Mouse (Mus musculus): ENCODE data around the gene Magi1. TPM values are rescaled to one million over a fixed set of nuclear protein-coding genes. Genes with fewer than 3 reads are reported as not detected.
A peak's percentile ranks its signal among the peaks of the same experiment; 100 is the strongest.

The Magi1 gene
- polyA plus RNA-seq, 1 experiment = 3.4 TPM

GRCm38 (mm10) chr6:94177559-94177958, 106.2 kb downstream of the Magi1 start:
- Histone ChIP-seq H3K4me3 (no peak overlapping the region), H3K36me3 (ENCODE audit: control insufficient read depth, insufficient read depth) (no peaks in the 10 kb centered on the region), H3ac (ENCODE audit: control insufficient read depth, insufficient read length) (no peak overlapping the region), H3K4me2 (ENCODE audit: low read depth) (no peak overlapping the region), H3K27me3 (ENCODE audit: control insufficient read depth, insufficient read depth, insufficient read length) (no peaks in the 10 kb centered on the region), H3K79me2 (ENCODE audit: control insufficient read depth, insufficient read depth) (peaks cover 3% of the 10 kb centered on the region)
- no peak for TF ChIP-seq TCF3 (IDR thresholded peaks at IDR 0.05; ENCODE audit: insufficient read length, low read depth)
- TF ChIP-seq MYOG (IDR thresholded peaks at IDR 0.05; ENCODE audit: control insufficient read depth in 1 of 3, insufficient read depth in 1 of 3, insufficient read length in 2 of 3, low read depth in 2 of 3) = no peak

- Histone ChIP-seq H3ac (ENCODE audit: control insufficient read depth, insufficient read length) (no peak overlapping the region), H3K79me2 (ENCODE audit: control insufficient read depth, insufficient read depth) (peaks cover 1% of the 10 kb centered on the region), H3K4me2 (ENCODE audit: low read depth) (no peak overlapping the region), H3K4me3 (no peak overlapping the region), H3K27me3 (ENCODE audit: control insufficient read depth, insufficient read depth, insufficient read length) (no peaks in the 10 kb centered on the region), H3K36me3 (ENCODE audit: control insufficient read depth, insufficient read depth) (no peaks in the 10 kb centered on the region)
- TF ChIP-seq MAX (IDR thresholded peaks at IDR 0.05; ENCODE audit: low read depth) = no peak
- TF ChIP-seq TCF3 (IDR thresholded peaks at IDR 0.05; ENCODE audit: insufficient read length, low read depth) = no peak
- no peak for TF ChIP-seq POLR2AphosphoS2 (IDR thresholded peaks at IDR 0.05; ENCODE audit: insufficient read length, low read depth)
- no peak for TF ChIP-seq MYOG (IDR thresholded peaks at IDR 0.05; ENCODE audit: control insufficient read depth in 1 of 3, insufficient read depth in 1 of 3, insufficient read length in 2 of 3, low read depth in 2 of 3)
- no peak for TF ChIP-seq REST (IDR thresholded peaks at IDR 0.05; ENCODE audit: insufficient read depth, insufficient read length)
- TF ChIP-seq TCF12 (IDR thresholded peaks at IDR 0.05; ENCODE audit: insufficient read depth, poor library complexity, severe bottlenecking) = no peak
- no peak for TF ChIP-seq CEBPB (IDR thresholded peaks at IDR 0.05; ENCODE audit: insufficient read depth, poor library complexity, severe bottlenecking)
- no peak for TF ChIP-seq E2F4 (IDR thresholded peaks at IDR 0.05; ENCODE audit: insufficient read depth)
- TF ChIP-seq USF1 (IDR thresholded peaks at IDR 0.05; ENCODE audit: low read depth) = no peak
- TF ChIP-seq MYOD1 (IDR thresholded peaks at IDR 0.05; ENCODE audit: control insufficient read depth in 1 of 3, insufficient read length in 2 of 3, low read depth in 2 of 3) = no peak
- TF ChIP-seq SRF (IDR thresholded peaks at IDR 0.05; ENCODE audit: control insufficient read depth, insufficient read length, low read depth) = no peak
- TF ChIP-seq POLR2A (IDR thresholded peaks at IDR 0.05; ENCODE audit: insufficient read length, low read depth) = no peak
Observed at GRCm38 (mm10) chr6:94176705-94177104, 107.0 kb downstream of the Magi1 start.

GRCm38 (mm10) chr6:94171250-94171649, 112.5 kb downstream of the Magi1 start:
- Histone ChIP-seq H3ac (ENCODE audit: control insufficient read depth, insufficient read length) (no peak overlapping the region), H3K4me3 (no peak overlapping the region), H3K79me2 (ENCODE audit: control insufficient read depth, insufficient read depth) (no peaks in the 10 kb centered on the region), H3K27me3 (ENCODE audit: control insufficient read depth, insufficient read depth, insufficient read length) (no peaks in the 10 kb centered on the region), H3K4me2 (ENCODE audit: low read depth) (no peak overlapping the region), H3K36me3 (ENCODE audit: control insufficient read depth, insufficient read depth) (no peaks in the 10 kb centered on the region)
- TF ChIP-seq MYOD1 (IDR thresholded peaks at IDR 0.05; ENCODE audit: control insufficient read depth in 1 of 3, insufficient read length in 2 of 3, low read depth in 2 of 3) = no peak
- TF ChIP-seq MYOG (IDR thresholded peaks at IDR 0.05; ENCODE audit: control insufficient read depth in 1 of 3, insufficient read depth in 1 of 3, insufficient read length in 2 of 3, low read depth in 2 of 3) = no peak
- TF ChIP-seq POLR2AphosphoS2 (IDR thresholded peaks at IDR 0.05; ENCODE audit: insufficient read length, low read depth) = no peak
- TF ChIP-seq USF1 (IDR thresholded peaks at IDR 0.05; ENCODE audit: low read depth) = no peak
- TF ChIP-seq MAX (IDR thresholded peaks at IDR 0.05; ENCODE audit: low read depth) = no peak
- TF ChIP-seq POLR2A (IDR thresholded peaks at IDR 0.05; ENCODE audit: insufficient read length, low read depth) = no peak
- TF ChIP-seq TCF3 (IDR thresholded peaks at IDR 0.05; ENCODE audit: insufficient read length, low read depth) = no peak
- TF ChIP-seq CEBPB (IDR thresholded peaks at IDR 0.05; ENCODE audit: insufficient read depth, poor library complexity, severe bottlenecking) = no peak
- no peak for TF ChIP-seq E2F4 (IDR thresholded peaks at IDR 0.05; ENCODE audit: insufficient read depth)
- TF ChIP-seq SRF (IDR thresholded peaks at IDR 0.05; ENCODE audit: control insufficient read depth, insufficient read length, low read depth) = no peak
- TF ChIP-seq REST (IDR thresholded peaks at IDR 0.05; ENCODE audit: insufficient read depth, insufficient read length) = no peak
- TF ChIP-seq TCF12 (IDR thresholded peaks at IDR 0.05; ENCODE audit: insufficient read depth, poor library complexity, severe bottlenecking) = no peak

GRCm38 (mm10) chr6:94169581-94170194, 114.0 kb downstream of the Magi1 start:
- TF ChIP-seq POLR2A (IDR thresholded peaks at IDR 0.05; ENCODE audit: insufficient read length, low read depth) (no peak), MAX (IDR thresholded peaks at IDR 0.05; ENCODE audit: low read depth) (no peak), CEBPB (IDR thresholded peaks at IDR 0.05; ENCODE audit: insufficient read depth, poor library complexity, severe bottlenecking) (no peak), E2F4 (IDR thresholded peaks at IDR 0.05; ENCODE audit: insufficient read depth) (no peak), MYOG (IDR thresholded peaks at IDR 0.05; ENCODE audit: control insufficient read depth in 1 of 3, insufficient read depth in 1 of 3, insufficient read length in 2 of 3, low read depth in 2 of 3) (no peak), SRF (IDR thresholded peaks at IDR 0.05; ENCODE audit: control insufficient read depth, insufficient read length, low read depth) (no peak), REST (IDR thresholded peaks at IDR 0.05; ENCODE audit: insufficient read depth, insufficient read length) (no peak), TCF3 (IDR thresholded peaks at IDR 0.05; ENCODE audit: insufficient read length, low read depth) (no peak), USF1 (IDR thresholded peaks at IDR 0.05; ENCODE audit: low read depth) (no peak), MYOD1 (IDR thresholded peaks at IDR 0.05; ENCODE audit: control insufficient read depth in 1 of 3, insufficient read length in 2 of 3, low read depth in 2 of 3) (no peak), POLR2AphosphoS2 (IDR thresholded peaks at IDR 0.05; ENCODE audit: insufficient read length, low read depth) (no peak), TCF12 (IDR thresholded peaks at IDR 0.05; ENCODE audit: insufficient read depth, poor library complexity, severe bottlenecking) (no peak)
- Histone ChIP-seq H3K4me3 (no peak overlapping the region), H3ac (ENCODE audit: control insufficient read depth, insufficient read length) (no peak overlapping the region), H3K4me2 (ENCODE audit: low read depth) (no peak overlapping the region), H3K36me3 (ENCODE audit: control insufficient read depth, insufficient read depth) (no peaks in the 10 kb centered on the region), H3K27me3 (ENCODE audit: control insufficient read depth, insufficient read depth, insufficient read length) (no peaks in the 10 kb centered on the region), H3K79me2 (ENCODE audit: control insufficient read depth, insufficient read depth) (no peaks in the 10 kb centered on the region)

GRCm38 (mm10) chr6:94165951-94166350, 117.8 kb downstream of the Magi1 start:
- Histone ChIP-seq H3K36me3 (ENCODE audit: control insufficient read depth, insufficient read depth) (no peaks in the 10 kb centered on the region), H3K4me2 (ENCODE audit: low read depth) (no peak overlapping the region), H3K79me2 (ENCODE audit: control insufficient read depth, insufficient read depth) (no peaks in the 10 kb centered on the region), H3K4me3 (no peak overlapping the region), H3K27me3 (ENCODE audit: control insufficient read depth, insufficient read depth, insufficient read length) (no peaks in the 10 kb centered on the region), H3ac (ENCODE audit: control insufficient read depth, insufficient read length) (no peak overlapping the region)
- peak; percentile 26 for TF ChIP-seq USF1 (IDR thresholded peaks at IDR 0.05; ENCODE audit: low read depth)
- no peak for TF ChIP-seq TCF12 (IDR thresholded peaks at IDR 0.05; ENCODE audit: insufficient read depth, poor library complexity, severe bottlenecking)

Measured in myocyte (in vitro differentiated cells).